7 mouse cellular contexts compared by ENCODE assay signal in genomic region chr7:117882803-117883202, GRCm38 (mm10).
DNase-seq lines count a peak whose midpoint lies in the region; ATAC-seq and TF ChIP-seq lines count a peak whose summit lies in the region.

No protein-coding gene starts in this region.

- 4% methylated on average over 13 of the region's 13 CpGs for WGBS in cerebellum, adult 2 months
- 8% methylated on average over 13 of the region's 13 CpGs for WGBS in hindbrain, embryonic 11.5 days
- 10% methylated on average over 13 of the region's 13 CpGs for WGBS in midbrain, embryonic 10.5 days

- DNase-seq in WW6 (ENCODE audit: low read depth, low spot score): peak; percentile 29
- peak; percentile 34 to 58 for DNase-seq in cerebellum, adult 2 months
- peak; percentile 65 to 95 for DNase-seq in frontal cortex, adult 2 months (ENCODE audit: extremely low spot score in 1 of 2, low spot score in 1 of 2)
- peak; percentile 91 for DNase-seq in hindbrain, embryonic 11.5 days (ENCODE audit: low spot score)
- DNase-seq in left cerebral cortex, adult 8-10 months (ENCODE audit: low spot score in 2 of 2): peak; percentile 56 to 82
- DNase-seq in midbrain, embryonic 10.5 days (ENCODE audit: low spot score): peak; percentile 84
- DNase-seq in spleen, adult 18-20 months: peak; percentile 16 to 64

- ATAC-seq in hindbrain, embryonic 11.5 days (ENCODE audit: low FRiP score): 0 out of 2 replicates have a peak, but pooled peaks have one; percentile 12

- no peak overlapping the region for H3K4me2 ChIP-seq in hindbrain, embryonic 11.5 days (replicated peaks; ENCODE audit: low read depth, low read length)

- no peaks in the 10 kb centered on the region for H3K27me3 ChIP-seq in cerebellum, adult 2 months (ENCODE audit: control insufficient read depth, insufficient read depth, low read length)
- H3K27me3 ChIP-seq in hindbrain, embryonic 11.5 days (ENCODE audit: control insufficient read depth, insufficient read depth, low read length): no peaks in the 10 kb centered on the region
- H3K27me3 ChIP-seq in midbrain, embryonic 10.5 days (ENCODE audit: low read depth, poor library complexity, severe bottlenecking): peaks cover 30% of the 10 kb centered on the region

- no peaks in the 10 kb centered on the region for H3K9me3 ChIP-seq in hindbrain, embryonic 11.5 days (ENCODE audit: control insufficient read depth, low read length)
- H3K9me3 ChIP-seq in midbrain, embryonic 10.5 days (replicated peaks): no peaks in the 10 kb centered on the region

- H3K9ac ChIP-seq in hindbrain, embryonic 11.5 days (ENCODE audit: low read depth, low read length): no peak overlapping the region

- H3K4me1 ChIP-seq in cerebellum, adult 2 months (ENCODE audit: control insufficient read depth, insufficient read depth, low read length): no peaks in the 10 kb centered on the region
- H3K4me1 ChIP-seq in hindbrain, embryonic 11.5 days (replicated peaks; ENCODE audit: control insufficient read depth, insufficient read depth, low read length): no peaks in the 10 kb centered on the region
- H3K4me1 ChIP-seq in midbrain, embryonic 10.5 days: peaks cover 20% of the 10 kb centered on the region

- H3K36me3 ChIP-seq in hindbrain, embryonic 11.5 days (ENCODE audit: control insufficient read depth, insufficient read depth, low read length): no peaks in the 10 kb centered on the region
- H3K36me3 ChIP-seq in midbrain, embryonic 10.5 days: no peaks in the 10 kb centered on the region

- no peak for TF ChIP-seq POLR2A in cerebellum, adult 2 months (IDR thresholded peaks at IDR 0.05; ENCODE audit: borderline replicate concordance, insufficient read depth, low read length)

- peak; percentile 74 for TF ChIP-seq CTCF in cerebellum, adult 2 months (IDR thresholded peaks at IDR 0.05; ENCODE audit: borderline replicate concordance, insufficient read depth, low read depth, low read length)

- no peak overlapping the region for H3K27ac ChIP-seq in cerebellum, adult 2 months (ENCODE audit: insufficient read depth, low read length)
- H3K27ac ChIP-seq in hindbrain, embryonic 11.5 days (ENCODE audit: low read depth, low read length): no peak overlapping the region
- no peak overlapping the region for H3K27ac ChIP-seq in midbrain, embryonic 10.5 days (replicated peaks)

- no peak overlapping the region for H3K4me3 ChIP-seq in cerebellum, adult 2 months (replicated peaks; ENCODE audit: insufficient read depth, low read depth, low read length)
- no peak overlapping the region for H3K4me3 ChIP-seq in hindbrain, embryonic 11.5 days (ENCODE audit: low read depth, low read length)
- H3K4me3 ChIP-seq in midbrain, embryonic 10.5 days: no peak overlapping the region

Comparison
In these comparisons a context has a peak if more than half of its experiments do, and no peak if none do; other contexts are left out.
1. DNase-seq: peak in every context shown above with its lines; median percentile 91 in hindbrain, embryonic 11.5 days; 84 in midbrain, embryonic 10.5 days; 80 in frontal cortex, adult 2 months; 69 in left cerebral cortex, adult 8-10 months; 46 in cerebellum, adult 2 months; 40 in spleen, adult 18-20 months; 29 in WW6.